24 mouse cellular contexts compared by ENCODE assay signal in the genomic region with DNA sequence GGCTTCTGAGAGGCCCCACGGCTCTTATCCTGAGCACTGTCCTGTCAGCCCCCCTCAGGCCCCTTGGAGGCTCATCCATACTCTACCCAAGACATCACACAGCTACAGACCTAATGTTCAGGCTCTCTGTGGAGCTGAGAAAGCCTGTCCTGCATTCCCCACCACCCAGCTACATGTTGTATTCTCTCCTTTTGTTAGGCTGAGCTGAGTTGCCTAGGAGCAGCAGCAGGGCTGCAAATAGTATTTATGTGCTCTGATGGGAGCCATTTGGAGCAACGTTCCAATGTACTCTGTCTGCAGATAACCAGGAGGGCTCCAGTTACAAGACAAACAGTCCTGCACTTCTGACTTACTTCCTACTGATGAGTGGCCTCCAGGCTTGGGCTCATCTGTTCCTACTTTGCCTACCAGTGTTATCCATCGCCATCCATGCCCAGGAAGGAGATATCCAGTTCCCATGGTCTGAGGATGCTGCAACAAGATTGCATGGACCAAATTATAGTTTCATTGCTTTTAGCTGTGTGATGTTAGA.
DNase-seq lines count a peak whose midpoint lies in the region; ATAC-seq lines count a peak whose summit lies in the region.
"Had no signal": no experiment of that assay in that cellular context is flagged by ENCODE, and none has a peak within 500 bp of the region (broad histone marks: within the 10 kb centered on the region; RNA-seq: fewer than 3 reads in every experiment).

No protein-coding gene starts in this region.

- H3K27ac ChIP-seq in hindbrain, embryonic 10.5 days = peak overlapping the region; percentile 25; the same call in 1 of the 2 replicates
- H3K27ac ChIP-seq in hindbrain, embryonic 12.5 days = no peak overlapping the region
- no peak overlapping the region for H3K27ac ChIP-seq in midbrain, embryonic 10.5 days (replicated peaks)
- H3K27ac ChIP-seq in midbrain, embryonic 13.5 days = no peak overlapping the region
- H3K27ac ChIP-seq in neural tube, embryonic 14.5 days (ENCODE audit: low read depth, low read length) = no peak overlapping the region
- H3K27ac ChIP-seq: embryonic facial prominence, embryonic 12.5 days; hindbrain, embryonic 13.5 days; liver, embryonic 15.5 days; midbrain, embryonic 12.5 days had no signal

- no peaks in the 10 kb centered on the region for H3K9me3 ChIP-seq in hindbrain, embryonic 10.5 days
- no peaks in the 10 kb centered on the region for H3K9me3 ChIP-seq in hindbrain, embryonic 12.5 days (replicated peaks)
- H3K9me3 ChIP-seq in midbrain, embryonic 10.5 days (replicated peaks) = no peaks in the 10 kb centered on the region
- no peaks in the 10 kb centered on the region for H3K9me3 ChIP-seq in midbrain, embryonic 13.5 days
- no peaks in the 10 kb centered on the region for H3K9me3 ChIP-seq in neural tube, embryonic 14.5 days (ENCODE audit: control insufficient read depth, low read length)
- H3K9me3 ChIP-seq: embryonic facial prominence, embryonic 12.5 days; G1E; hindbrain, embryonic 13.5 days; liver, embryonic 15.5 days; midbrain, embryonic 12.5 days had no signal

- H3K4me1 ChIP-seq in hindbrain, embryonic 10.5 days (replicated peaks) = peaks cover 11% of the 10 kb centered on the region
- peaks cover 9% of the 10 kb centered on the region; the same call in 1 of the 2 replicates for H3K4me1 ChIP-seq in hindbrain, embryonic 12.5 days
- H3K4me1 ChIP-seq in midbrain, embryonic 10.5 days = peaks cover 11% of the 10 kb centered on the region; the same call in 1 of the 2 replicates
- no peaks in the 10 kb centered on the region for H3K4me1 ChIP-seq in midbrain, embryonic 13.5 days (replicated peaks)
- H3K4me1 ChIP-seq in neural tube, embryonic 14.5 days (ENCODE audit: control insufficient read depth, insufficient read depth, low read length) = no peaks in the 10 kb centered on the region
- H3K4me1 ChIP-seq: liver, embryonic 15.5 days had no signal

- no peaks in the 10 kb centered on the region for H3K27me3 ChIP-seq in hindbrain, embryonic 10.5 days (ENCODE audit: insufficient read depth, poor library complexity, severe bottlenecking)
- H3K27me3 ChIP-seq in hindbrain, embryonic 12.5 days = no peaks in the 10 kb centered on the region
- H3K27me3 ChIP-seq in midbrain, embryonic 10.5 days (ENCODE audit: low read depth, poor library complexity, severe bottlenecking) = no peaks in the 10 kb centered on the region
- H3K27me3 ChIP-seq in midbrain, embryonic 13.5 days = no peaks in the 10 kb centered on the region
- H3K27me3 ChIP-seq in neural tube, embryonic 14.5 days (ENCODE audit: control insufficient read depth, insufficient read depth, low read length) = no peaks in the 10 kb centered on the region
- H3K27me3 ChIP-seq: embryonic facial prominence, embryonic 12.5 days; hindbrain, embryonic 13.5 days; liver, embryonic 15.5 days; midbrain, embryonic 12.5 days had no signal

- no peak for ATAC-seq in hindbrain, embryonic 12.5 days (ENCODE audit: low FRiP score)
- no peak for ATAC-seq in midbrain, embryonic 13.5 days
- ATAC-seq in neural tube, embryonic 14.5 days (ENCODE audit: low read depth) = peak; percentile 58; the same call in 1 of the 2 replicates
- ATAC-seq: forebrain, postnatal 0 days; intestine, embryonic 16.5 days had no signal

- no peak overlapping the region for H3K9ac ChIP-seq in hindbrain, embryonic 12.5 days
- no peak overlapping the region for H3K9ac ChIP-seq in midbrain, embryonic 13.5 days (replicated peaks)
- H3K9ac ChIP-seq in neural tube, embryonic 14.5 days (replicated peaks; ENCODE audit: low read depth, low read length) = no peak overlapping the region
- H3K9ac ChIP-seq: embryonic facial prominence, embryonic 12.5 days; forebrain, postnatal 0 days; hindbrain, embryonic 13.5 days; liver, embryonic 15.5 days; lung, embryonic 14.5 days; midbrain, embryonic 12.5 days had no signal

- H3K36me3 ChIP-seq in hindbrain, embryonic 10.5 days = no peaks in the 10 kb centered on the region
- no peaks in the 10 kb centered on the region for H3K36me3 ChIP-seq in hindbrain, embryonic 12.5 days
- no peaks in the 10 kb centered on the region for H3K36me3 ChIP-seq in midbrain, embryonic 10.5 days
- H3K36me3 ChIP-seq in midbrain, embryonic 13.5 days = no peaks in the 10 kb centered on the region
- no peaks in the 10 kb centered on the region for H3K36me3 ChIP-seq in neural tube, embryonic 14.5 days (ENCODE audit: control insufficient read depth, insufficient read depth, low read length)
- H3K36me3 ChIP-seq: embryonic facial prominence, embryonic 12.5 days; G1E; hindbrain, embryonic 13.5 days; liver, embryonic 15.5 days; midbrain, embryonic 12.5 days had no signal

- H3K4me3 ChIP-seq in hindbrain, embryonic 10.5 days = no peak overlapping the region
- H3K4me3 ChIP-seq in hindbrain, embryonic 12.5 days = no peak overlapping the region
- no peak overlapping the region for H3K4me3 ChIP-seq in midbrain, embryonic 10.5 days
- no peak overlapping the region for H3K4me3 ChIP-seq in midbrain, embryonic 13.5 days (replicated peaks)
- H3K4me3 ChIP-seq in neural tube, embryonic 14.5 days (ENCODE audit: low read depth, low read length) = no peak overlapping the region
- H3K4me3 ChIP-seq: embryonic facial prominence, embryonic 12.5 days; hindbrain, embryonic 13.5 days; liver, embryonic 15.5 days; midbrain, embryonic 12.5 days had no signal

- 50% methylated on average over 3 of the region's 3 CpGs for WGBS in hindbrain, embryonic 10.5 days
- WGBS in hindbrain, embryonic 12.5 days = 39% methylated on average over 3 of the region's 3 CpGs
- 55% methylated on average over 3 of the region's 3 CpGs for WGBS in midbrain, embryonic 10.5 days
- WGBS in midbrain, embryonic 13.5 days = 63% methylated on average over 3 of the region's 3 CpGs
- 40% methylated on average over 3 of the region's 3 CpGs for WGBS in neural tube, embryonic 14.5 days

- no peak overlapping the region for H3K4me2 ChIP-seq in hindbrain, embryonic 12.5 days (replicated peaks)
- H3K4me2 ChIP-seq in midbrain, embryonic 13.5 days (replicated peaks) = no peak overlapping the region
- no peak overlapping the region for H3K4me2 ChIP-seq in neural tube, embryonic 14.5 days (ENCODE audit: low read depth, low read length)
- H3K4me2 ChIP-seq: embryonic facial prominence, embryonic 12.5 days; hindbrain, embryonic 13.5 days; liver, embryonic 15.5 days; lung, embryonic 14.5 days; midbrain, embryonic 12.5 days had no signal

- peak; percentile 18 for DNase-seq in hindbrain, embryonic 10.5 days (ENCODE audit: low spot score)
- DNase-seq in midbrain, embryonic 10.5 days (ENCODE audit: low spot score) = peak; percentile 19
- peak; percentile 38 for DNase-seq in embryo, embryonic 9.5 days (ENCODE audit: extremely low spot score)
- DNase-seq in gastrocnemius, adult 18-20 months (ENCODE audit: low spot score) = no peak
- no peak for DNase-seq in thymus, postnatal 25 days
- DNase-seq: adrenal gland, postnatal 10 days; cerebellum, adult 8-10 months; cerebellum, postnatal 25 days; forebrain, postnatal 0 days; gastrocnemius, postnatal 14 days; heart, postnatal 14 days; kidney, postnatal 25 days; liver; lung, embryonic 14.5 days; lung, postnatal 14 days had no signal

Comparison
In these comparisons a context has a peak if more than half of its experiments do, and no peak if none do; other contexts are left out.
1. DNase-seq: peak in hindbrain, embryonic 10.5 days (single experiment), midbrain, embryonic 10.5 days (single experiment) and embryo, embryonic 9.5 days (single experiment); none in gastrocnemius, adult 18-20 months (single experiment) and thymus, postnatal 25 days (single experiment).